Mouse (Mus musculus) frontal cortex, postnatal 14 days (tissue): ENCODE results near the gene Rhag.

Experiments used
- DNase-seq, 2 experiments: peaks; one replicate each; pipeline ENCODE4 v3.0.0; 2022; ENCODE audit warnings: low spot score in 2 of 2

Rhag gene

DNA sequence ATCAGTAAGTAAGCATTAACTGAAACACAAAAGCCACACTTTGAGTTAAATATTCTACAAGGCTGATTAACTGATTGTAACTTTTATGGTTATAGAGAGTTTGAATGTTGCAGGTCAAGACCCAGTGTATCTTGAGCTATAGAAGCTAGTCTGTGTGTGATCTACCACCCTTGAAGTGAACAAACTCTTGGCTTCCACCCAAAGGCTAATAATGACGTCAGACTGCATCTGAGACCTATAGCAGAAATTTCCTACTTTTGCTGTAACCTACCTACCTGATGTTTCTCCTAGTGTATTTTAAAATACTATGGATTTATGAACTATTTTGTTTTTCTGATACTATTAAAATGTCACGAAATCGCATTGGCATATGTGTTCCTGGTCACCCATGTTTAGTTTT is 63.8 kb downstream of the Rhag start:
- no peak for DNase-seq

DNA sequence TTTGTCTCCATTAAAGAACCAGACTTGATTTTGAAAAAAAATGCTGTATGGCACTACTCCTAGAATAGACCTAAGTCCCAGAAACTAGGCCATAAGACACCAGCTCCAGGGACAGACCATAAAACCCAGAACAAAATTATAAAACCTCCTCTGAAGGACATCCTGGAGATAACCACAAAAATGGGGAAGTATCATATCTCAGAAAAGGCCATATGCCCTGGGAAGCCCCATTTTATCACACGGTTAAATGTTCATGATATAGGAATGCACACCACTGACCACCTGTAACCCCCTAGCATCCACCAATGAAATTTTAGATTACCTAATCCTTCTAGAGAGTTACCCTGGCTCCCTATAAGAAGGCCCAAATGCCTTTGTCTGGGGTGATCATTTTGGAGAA is 64.6 kb downstream of the Rhag start:
- DNase-seq: no peak

DNA sequence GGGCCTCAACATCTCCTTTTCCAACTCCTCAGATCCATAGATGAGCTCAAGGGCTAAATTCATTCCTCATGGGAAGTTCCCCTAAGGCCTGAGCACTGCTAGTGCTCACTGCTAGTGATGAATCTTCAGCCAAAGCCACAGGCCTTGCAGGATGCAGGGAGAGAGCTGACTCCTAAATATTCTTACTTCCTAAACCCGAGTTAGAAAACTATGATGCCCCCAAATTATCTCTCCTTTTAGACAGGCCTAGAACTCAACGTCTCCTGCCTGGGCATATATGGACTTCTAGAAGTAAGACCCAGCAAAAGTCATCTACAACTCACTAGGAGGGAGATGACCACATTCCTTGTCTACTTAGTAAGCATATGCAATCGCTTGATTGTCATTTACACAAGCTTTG is 66.8 kb downstream of the Rhag start:
- no peak for DNase-seq

DNA sequence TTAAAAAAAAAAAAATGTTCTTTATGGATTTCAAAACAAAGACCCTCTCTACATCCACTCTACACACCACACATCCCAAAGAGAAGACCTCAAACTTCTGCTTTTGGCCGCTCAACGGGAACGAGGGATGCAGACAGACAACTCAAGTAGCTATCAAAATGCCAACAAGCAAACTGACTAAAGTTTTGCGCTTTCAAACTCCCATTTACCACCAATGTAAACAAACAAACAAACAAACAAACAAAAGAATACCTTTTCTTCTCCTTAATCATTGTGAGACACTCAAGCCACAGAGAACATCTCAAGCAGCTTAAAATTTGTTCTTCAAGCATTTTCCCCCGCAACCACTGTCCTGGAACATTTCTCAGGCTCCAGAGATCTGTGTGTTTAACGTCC is 68.6 kb downstream of the Rhag start:
- no peak for DNase-seq

DNA sequence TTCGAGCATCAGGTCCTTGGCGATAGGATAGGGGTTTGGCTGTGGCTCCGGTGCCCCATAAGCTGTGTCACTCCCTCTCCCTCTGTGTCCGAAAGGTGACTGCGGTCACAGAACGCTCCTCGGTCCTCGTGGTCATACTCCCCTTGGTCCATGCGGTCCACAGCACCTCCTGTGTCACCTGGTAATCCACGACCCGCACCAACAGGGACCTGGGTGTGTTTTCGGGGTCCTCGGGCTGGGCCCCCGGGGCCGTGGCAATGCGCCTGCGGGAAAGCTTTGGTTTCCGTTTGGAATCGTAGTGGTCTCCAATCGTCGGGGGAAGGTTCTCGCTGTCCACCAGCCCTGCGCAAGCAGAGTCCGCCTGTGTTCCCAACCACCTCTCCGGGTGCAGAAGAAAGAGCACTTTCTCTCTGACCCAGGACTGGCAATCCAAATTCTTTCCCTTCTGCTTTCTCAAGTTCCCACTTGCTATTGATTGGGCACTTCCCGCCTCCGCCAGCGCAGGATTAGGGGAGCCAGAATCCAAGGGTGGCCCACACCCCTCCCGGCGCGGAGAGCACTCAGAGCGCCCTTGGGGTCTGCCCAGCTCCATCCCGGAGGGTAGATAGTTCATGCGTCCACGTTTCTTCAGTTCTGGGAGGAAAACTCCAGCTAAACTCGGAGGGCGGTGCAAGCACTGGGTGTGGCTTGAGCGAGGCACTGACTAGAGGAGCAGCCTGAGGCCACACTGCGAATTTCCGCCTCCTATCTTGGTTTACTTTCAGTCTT is 69.2 kb downstream of the Rhag start, which contains the start of gene 9130008F23Rik:
Gene 9130008F23Rik (minus strand): TSS at position 636 of the 768 bp plus-strand sequence.
- no peak for DNase-seq

DNA sequence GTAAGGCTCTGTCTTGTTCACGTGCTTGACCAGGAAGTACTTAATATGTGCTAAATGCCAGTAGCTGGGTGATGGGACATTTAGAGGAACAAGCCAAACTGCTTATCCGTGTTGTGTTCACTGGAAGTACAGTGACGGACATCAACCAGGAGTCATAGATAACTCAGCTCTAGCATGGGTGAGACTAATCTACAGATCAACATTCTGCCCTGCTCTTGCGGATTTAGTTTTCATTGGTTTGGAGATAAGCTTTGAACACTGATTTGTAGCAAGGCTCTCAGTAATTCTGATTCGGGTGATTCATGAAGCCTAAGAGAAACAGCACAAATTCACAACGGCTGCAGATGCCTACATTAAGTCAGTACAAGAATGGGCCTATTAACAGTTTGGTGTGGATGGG is 71.2 kb downstream of the Rhag start:
- no peak for DNase-seq

DNA sequence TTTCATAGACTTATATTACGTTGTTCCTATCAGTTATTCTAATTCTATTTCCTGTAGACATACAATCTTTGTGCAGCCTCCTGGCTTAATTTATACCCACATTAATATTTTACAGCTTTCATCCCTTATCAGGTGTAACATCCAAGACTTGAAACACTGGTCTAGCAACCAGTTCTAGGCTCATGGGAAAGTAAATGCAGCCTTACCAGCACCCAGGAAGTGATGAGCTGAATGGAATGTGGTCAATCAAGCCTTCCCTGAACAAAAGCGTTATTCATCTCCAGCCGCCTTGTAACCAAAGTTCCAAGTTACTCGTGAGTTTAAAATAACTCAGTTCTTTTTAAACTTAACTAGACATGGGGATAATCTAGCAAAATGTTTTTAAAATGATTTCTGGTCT is 74.2 kb downstream of the Rhag start:
- no peak for DNase-seq

DNA sequence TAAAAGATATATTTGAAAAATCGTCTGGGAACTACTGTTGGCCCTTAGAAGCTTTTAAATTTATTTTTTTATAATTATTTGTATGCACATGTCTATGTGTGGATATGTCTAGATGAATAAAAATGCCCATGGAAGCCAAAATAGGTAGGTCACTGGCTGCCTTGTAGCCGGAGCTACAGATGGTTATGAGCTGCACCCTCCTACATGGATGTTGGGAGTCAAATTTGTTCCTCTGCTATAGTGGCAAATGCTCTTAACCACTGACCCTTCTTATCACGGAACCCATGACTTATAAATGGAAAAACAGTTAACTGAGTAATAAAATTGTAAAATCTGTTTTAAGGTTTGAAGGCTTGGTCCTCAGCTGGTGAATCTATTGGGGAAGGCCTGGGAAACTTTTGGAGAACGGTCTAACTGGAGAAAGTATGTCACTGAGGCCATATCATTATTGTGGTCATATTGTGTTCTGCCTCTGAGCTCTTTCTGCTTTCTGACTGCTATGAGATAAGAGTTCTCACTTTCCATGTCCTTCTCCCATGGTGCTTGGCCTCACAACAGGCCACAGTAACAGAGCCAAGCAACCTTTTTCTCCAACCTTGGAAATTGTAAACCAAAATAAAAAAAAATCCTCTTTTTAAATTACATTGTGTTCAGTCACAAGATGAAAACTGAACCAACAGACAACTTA is 77.1 kb downstream of the Rhag start:
- no peak for DNase-seq
